Mouse (Mus musculus): Measurements from ENCODE around the gene Aff3. TPM values are rescaled to one million over a fixed set of nuclear protein-coding genes. Genes with fewer than 3 reads are reported as not detected.

Aff3 gene
- total RNA-seq, 2 experiments from 2014 or later, result 11.4 to 14.2 TPM

DNA sequence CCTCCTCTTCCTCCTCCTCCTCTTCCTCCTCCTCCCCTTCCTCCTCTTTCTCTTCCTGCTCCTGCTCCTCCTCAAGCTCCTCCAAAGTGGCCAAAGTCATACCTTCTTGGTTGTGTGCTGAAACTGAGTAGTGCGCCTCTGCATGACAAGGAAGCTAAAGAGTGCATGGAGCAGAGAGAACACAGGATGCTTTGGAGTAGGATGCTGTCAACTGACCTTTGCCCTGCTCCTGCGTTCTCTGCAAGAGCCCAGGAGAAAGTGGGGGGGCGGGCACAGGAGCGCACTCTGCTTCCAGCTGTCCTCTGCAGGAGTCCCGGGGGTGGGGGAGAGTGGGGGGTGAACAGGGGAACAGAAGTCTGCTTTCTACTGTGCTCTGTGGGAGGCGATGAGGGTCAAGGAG, 167.2 kb downstream of the Aff3 start:
- DNase-seq (ENCODE audit: low spot score in 2 of 2), result no peak

DNA sequence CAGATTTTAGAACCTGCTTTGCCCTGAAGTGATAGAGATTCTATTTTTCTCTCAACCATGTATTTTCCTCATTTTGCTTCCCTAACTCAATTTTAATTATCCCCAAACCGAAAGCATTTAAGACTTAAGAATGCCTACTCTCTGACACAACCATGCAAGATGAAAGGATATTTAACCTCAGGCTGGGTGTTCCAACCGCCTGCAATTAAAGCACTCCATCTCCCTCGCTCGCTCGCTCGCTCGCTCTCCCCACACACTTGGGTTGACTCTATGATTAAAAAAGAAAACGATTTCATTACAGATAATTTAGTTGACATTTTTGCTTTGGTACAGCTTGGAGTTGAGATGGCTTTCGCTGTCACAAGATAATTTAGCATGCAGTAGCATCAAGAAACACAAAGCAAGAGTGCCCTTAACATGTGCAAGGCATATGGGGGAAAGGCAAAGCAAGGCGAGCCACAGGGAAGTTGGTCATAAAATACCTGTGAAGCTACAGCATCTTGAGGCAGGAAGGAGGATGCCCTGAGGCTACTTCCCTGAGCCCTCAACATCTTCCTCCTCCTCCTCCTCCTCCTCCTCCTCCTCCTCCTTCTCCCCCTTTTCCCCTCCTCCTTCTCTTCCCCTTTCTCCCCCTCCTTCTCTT, 167.7 kb downstream of the Aff3 start:
- DNase-seq (ENCODE audit: low spot score in 2 of 2), result no peak

DNA sequence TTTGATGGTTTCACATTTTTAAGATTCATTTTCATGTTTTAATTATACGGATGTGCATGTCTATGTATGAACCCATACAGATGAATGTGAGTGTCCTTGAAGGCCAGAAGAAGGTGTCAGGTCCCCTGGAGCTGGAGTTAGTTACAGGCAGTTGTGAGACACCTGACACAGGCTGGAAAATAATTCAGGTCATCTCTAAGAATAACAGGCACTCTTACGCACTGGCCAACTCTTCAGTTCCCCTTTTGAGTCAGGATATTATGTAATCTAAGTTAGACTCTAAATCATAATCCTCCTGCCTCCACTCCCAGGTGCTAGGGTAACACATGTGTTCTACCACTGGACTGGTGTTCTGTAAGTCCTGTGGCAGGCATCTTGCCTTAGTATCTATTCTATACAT, 169.5 kb downstream of the Aff3 start:
- DNase-seq (ENCODE audit: low spot score in 2 of 2), result no peak

DNA sequence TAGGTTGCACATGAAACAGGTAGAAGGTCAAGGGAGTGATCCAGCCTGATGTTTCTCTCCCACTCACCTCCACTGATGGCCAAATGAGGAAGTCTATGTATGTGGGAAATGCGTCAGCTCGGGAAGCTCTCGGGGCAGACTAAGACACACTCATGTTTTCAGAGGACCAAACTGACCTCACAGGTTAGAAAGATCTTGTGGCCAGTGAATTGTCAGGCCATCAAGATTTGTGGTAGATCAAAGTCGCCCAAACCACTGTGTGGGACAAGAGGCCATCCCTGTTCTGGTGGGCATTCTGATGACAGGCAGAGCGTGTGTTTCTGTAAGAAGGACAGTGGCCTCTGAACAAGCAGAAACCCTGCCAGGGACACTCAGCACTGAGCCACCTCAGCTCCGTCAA, 175.0 kb downstream of the Aff3 start:
- DNase-seq (ENCODE audit: low spot score in 2 of 2), result no peak

DNA sequence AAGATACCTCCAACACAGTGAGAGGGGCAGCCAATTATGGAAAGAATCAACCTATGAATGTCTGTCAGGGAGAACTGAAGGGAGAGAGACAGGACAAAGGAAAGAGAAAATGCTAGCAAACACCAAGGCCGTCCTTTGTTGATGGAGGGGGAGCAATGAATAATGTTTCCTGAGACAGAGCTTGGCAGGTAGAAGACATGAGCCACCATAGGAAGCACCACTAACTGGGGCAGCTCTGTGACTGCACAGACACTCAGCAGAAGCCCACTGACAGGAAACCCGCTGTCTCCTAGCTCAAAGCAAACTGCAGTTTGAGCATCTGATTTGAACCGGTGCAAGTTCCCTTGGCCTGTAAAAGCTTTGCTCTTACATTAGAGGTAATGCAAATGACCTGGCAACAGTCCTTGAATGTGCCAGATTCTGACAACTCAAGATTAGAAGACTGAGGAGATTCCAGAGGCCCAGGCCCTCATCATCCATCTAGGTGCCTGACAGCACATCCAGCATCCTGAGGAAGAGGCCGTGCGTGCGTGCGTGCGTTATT, 176.0 kb downstream of the Aff3 start:
- DNase-seq (ENCODE audit: low spot score in 2 of 2), result no peak

DNA sequence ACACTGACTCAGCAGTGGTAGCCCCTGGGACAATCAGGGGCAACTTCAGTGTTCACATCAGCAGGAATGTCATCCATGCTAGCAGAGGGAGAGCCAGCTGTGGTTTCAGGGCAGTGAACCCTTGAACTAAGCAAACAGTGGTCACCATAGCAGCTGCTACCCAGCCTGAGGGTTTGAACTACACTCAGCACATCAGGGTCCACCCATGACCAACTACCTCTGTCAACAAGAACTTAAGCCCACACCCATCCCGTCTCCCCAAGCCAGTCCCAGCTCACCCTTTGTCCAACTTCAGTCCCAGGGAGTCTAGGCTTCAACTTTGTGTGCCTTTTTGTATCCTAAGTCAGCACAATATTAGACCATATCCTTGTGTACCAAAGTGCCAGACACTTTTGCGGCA, 176.9 kb downstream of the Aff3 start:
- no peak for DNase-seq (ENCODE audit: low spot score in 2 of 2)

DNA sequence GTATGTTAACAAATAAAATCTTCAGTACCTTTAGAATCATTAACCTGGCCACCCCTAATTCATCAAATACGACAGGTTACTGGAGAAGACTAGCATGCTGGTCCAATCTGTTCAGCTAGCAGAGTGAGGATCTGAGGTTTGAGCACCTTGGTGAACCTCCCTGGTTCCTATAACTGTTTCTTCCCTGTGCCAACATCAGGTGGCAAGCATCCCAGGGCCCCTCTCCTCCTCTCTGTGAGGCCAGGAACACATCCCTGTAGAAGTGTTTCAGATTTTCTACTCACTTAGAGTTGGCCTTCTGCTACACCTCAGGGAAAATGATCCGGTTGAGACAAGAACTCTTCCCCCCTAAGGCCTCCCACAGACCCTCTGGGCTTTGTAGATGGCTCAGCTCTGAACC, 181.6 kb downstream of the Aff3 start:
- DNase-seq (ENCODE audit: low spot score in 2 of 2), result no peak

DNA sequence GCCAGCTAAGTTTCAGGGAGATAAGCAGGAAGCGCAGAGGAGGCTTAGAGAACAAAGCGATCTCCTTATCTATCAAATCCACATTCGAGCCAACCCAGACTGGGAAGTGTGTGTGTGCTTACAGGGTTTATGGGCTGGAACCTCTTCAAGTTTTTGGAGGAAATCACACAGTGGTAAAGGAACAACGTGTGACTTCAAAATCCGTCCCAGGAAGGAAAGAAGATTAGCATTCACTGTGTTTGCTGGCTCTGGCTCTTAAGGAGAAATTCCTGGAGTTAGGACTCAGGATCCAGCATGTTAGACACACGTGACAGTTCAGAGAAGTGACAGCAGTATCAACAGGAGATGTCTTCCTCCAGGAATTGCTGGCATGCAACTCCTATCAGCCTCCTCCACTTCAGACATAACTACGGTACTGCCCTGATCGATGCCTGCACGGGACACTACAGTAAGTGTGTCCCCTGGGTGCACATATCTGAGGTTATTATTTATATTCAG, 186.5 kb downstream of the Aff3 start:
- DNase-seq (ENCODE audit: low spot score in 2 of 2), result no peak

DNA sequence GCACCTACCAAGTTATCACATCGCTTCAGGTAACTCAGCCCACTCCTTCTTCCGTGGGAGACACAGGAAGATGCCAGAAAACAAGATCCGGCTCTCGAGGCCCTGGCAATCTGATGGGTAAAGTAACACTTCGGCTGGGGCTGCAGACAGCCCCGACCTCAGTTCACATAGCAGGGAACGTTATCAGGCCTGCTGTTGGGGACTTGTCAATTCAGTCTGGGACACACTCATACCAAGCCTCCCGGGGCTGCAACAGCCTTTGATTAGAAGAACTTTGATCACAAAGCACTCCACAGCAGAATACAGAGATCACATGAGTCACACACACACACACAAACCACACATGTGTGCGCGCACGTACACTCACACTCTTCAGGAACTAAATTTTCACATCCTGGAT, 193.9 kb downstream of the Aff3 start:
- DNase-seq (ENCODE audit: low spot score in 2 of 2), result no peak

DNA sequence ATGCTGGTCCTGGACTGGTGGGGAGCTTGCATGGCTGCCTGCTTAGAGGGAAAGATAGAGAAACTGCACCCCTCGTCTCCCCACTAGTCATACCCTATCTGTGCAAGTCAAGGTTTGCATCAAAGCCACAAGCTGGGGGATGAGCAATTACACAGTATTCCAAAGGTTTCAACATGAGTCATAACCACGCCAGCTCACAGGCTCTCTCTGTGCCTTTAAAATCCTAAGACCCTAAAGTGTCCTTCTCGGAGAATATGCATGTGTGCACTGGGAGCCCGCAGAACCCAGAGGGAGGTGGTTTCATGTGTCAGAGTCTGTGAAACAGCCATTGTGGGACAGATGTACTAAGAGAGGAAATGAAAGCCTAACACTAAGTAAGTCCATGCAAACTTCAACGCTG, 194.6 kb downstream of the Aff3 start:
- DNase-seq (ENCODE audit: low spot score in 2 of 2), result no peak

DNA sequence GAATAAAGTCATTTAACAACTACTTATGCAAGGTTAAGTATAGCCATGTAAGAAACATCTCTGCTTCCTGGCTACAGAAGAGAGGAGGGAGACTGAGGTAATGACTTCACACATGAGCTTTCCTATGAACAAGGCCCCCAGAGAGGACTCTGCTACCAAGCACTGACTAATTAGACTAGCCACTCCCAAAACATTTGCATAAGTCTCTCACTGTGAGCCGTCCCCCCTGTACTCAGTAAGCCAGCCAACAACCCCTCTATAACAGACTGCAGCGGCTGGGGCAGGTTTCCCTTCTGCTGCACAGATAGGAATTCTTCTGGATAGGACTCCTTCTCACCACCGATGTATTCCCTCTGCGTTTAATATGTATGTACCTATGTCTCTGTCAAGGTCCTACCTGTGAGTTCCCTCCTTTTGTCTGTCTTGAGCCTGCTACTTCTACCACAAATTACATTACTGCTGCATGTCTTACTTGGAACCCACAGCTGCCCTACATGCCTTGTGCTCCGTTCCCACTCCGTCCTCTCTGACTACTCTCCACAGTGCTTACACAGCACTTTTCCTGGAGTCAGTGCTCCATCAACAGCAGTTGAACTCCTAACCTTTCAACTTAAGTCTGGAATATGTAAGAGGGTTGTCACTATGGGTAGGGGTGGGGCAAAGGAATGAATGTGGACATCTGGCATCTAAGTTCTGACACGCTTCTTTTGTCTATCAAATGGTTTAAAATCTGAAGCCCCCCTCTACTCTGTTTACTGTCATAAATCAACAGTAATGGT, 197.3 kb downstream of the Aff3 start:
- DNase-seq (ENCODE audit: low spot score in 2 of 2), result no peak

DNA sequence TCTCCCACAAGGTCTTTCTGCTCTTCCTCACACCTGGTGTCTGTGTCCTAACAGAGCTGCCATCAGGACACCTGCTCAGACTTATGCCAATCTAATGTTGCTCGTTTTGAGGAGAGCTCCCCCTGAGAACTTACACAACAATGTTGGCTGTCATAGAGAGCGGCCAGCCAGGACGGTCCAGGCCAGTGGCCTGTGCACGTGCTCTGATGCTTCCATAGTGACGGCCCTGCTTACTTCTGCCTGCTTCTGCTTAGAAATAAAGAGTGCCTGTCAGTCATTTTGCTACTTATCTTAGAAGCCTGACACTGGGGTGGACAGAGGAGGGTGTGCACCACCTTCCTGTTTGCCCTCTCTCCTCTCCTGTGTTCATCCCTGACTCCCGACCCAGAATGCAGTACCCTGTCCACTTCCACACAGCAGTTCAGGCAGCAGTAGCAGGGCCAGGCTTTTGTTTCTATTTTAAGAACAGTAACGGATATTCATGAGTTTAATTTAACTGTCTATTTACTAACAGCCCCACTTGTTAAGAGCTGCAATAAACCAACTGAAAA, 208.0 kb downstream of the Aff3 start:
- no peak for DNase-seq (ENCODE audit: low spot score in 2 of 2)

DNA sequence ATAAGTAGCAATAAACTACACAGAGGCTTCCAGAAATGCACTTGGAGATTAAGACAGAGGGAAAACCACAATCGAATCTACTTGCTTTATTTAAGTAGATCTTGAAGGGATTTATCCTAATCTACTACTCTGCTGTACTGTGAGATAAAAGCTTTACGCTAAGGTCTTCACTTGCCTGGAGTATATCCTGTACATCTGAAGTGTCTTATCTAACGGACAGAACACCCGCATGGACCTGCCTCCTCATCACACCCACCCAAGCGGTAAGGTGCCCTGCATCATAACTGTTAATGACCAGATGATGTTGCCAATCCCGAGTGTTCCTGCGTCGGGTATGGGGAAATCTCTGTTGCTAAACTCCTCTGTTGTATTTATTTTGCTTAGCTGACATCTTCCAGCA, 209.8 kb downstream of the Aff3 start:
- no peak for DNase-seq (ENCODE audit: low spot score in 2 of 2)

DNA sequence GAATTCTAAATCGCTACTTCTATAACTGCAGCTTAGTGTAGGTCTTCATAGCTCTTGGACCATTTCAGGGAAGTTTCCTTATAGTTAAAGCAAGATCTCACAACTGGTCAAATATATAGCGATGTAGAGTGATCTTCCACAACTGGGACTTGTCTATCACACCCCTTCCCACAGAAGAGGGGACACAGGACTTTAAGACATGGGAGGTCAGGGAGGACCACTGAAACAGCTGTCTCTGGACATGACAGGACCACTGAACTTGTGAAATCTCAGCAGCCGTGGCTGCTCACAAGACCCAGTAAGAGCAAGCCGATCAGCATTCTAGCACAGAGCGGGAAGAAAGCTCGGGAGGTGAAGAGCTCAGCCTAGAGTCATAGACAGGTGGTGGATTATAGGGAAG, 213.4 kb downstream of the Aff3 start:
- no peak for DNase-seq (ENCODE audit: low spot score in 2 of 2)

DNA sequence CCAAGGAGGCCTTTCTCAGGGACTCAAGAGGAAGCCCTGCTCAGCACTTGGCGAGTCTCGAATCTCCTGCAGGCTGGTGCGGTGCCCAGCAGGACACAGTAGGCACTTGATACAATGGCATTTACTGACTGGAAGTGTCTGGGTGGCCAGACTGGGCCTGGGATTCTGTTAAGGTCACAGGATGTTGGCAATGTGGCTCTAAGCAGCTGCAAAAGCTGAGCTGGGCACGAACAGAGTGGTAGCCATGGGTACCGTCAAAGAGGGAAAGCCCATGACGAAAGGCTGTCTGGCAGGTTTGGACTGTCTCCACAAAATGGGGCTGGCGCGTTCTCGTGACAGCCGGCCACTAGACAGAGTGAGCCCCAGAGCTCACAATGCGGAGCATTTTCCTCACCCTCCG, 214.1 kb downstream of the Aff3 start:
- peak; percentile 32 to 62 for DNase-seq (ENCODE audit: low spot score in 2 of 2)

DNA sequence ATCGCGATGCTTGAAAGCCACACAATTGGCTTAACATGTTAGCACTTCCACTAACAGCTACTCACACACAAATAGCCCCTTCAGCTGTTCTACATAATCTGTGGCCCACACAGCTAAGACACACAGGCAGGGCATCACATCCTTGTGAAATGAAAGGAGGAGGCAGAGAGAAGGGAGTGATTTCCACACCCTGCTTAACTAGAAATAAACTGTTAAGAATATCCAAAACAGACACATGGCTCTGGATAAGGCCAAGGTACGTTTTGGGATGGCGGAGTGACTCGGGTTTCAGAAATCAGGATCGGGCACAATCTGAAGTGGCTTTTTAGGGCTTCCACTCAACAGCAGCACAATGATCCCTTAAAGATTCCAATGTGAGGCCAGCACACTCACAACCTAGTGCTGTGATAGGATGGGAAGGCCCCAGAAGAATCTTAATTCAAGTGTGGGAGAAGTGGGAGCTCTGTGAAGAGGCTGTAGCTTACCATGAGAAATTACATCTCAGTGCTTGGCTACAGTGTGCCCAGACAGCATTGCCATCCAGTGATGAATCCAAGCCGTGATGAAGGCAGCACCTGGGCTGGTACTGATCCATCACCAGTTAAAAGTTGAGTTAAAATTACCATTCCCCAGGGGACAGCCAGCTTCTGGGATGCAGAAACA, 214.8 kb downstream of the Aff3 start:
- no peak for DNase-seq (ENCODE audit: low spot score in 2 of 2)

DNA sequence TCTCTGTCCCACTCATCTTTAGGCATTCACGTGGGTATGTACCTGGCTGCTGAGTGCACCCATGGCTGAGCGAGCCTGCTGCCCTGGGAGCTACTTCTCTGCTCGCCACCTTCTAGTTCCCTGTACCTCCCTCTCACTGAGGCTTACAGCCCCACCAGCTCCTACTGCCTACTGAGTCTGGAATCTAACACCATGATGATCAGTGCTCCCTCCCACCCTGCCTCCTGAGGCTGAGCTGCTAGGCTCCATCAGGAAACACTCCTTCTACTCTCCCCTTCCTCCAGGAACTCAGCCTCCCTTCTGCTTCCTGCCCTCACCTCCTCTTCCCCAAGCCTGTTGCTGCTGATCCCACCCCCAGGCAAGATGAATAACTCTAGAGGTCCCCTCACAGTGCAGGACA, 215.9 kb downstream of the Aff3 start:
- DNase-seq (ENCODE audit: low spot score in 2 of 2), result no peak

DNA sequence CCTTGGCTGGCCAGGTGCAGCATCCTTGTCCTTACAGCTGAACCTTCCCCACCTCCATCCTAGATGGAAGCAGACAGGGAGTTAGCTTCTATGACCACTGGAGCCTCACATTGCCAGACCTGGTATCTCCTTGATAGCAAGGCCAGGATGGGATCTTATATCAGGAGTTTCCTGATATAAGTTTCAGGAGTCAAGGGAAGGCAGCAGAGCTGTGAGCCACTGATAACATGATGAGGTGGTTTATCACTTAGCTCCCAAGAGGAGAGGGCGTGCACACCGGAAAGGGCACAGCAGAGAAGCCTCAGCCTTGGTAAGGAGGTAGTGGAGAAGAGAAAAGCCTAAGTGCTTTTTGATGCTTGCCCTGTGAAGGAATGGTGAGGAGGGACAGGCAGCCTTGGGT, 217.2 kb downstream of the Aff3 start:
- DNase-seq (ENCODE audit: low spot score in 2 of 2), result no peak

DNA sequence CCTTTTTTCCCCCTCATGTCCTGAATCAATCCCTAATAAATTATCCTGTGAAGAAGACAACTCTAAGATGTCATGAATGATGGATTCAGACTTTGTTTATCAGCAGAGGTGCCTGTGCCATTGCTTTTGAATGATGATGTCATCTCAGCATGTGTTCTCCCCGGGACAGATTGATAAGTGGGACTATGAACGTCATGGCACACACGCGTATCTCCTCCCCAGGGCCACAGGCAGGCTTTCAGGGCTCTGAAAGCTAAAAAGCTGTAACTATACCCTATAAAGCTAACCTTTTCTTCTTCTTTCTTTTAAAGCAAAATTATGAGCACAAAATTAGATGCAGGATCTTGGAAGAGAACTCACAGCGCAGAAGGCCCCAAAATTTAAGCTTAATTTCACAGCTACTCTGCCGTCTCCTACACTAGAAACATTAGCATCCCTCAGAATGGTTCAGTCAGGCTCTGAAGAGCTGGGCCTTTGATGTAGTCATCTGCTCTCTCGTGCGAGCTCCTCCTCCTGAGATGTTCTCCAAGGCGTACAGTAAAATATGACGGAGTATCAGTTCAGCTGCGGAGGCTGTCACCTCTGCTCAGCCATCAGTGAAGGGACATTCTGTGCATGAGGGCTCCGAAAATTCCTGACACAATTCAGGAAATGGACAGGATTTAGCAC, 218.5 kb downstream of the Aff3 start:
- no peak for DNase-seq (ENCODE audit: low spot score in 2 of 2)

DNA sequence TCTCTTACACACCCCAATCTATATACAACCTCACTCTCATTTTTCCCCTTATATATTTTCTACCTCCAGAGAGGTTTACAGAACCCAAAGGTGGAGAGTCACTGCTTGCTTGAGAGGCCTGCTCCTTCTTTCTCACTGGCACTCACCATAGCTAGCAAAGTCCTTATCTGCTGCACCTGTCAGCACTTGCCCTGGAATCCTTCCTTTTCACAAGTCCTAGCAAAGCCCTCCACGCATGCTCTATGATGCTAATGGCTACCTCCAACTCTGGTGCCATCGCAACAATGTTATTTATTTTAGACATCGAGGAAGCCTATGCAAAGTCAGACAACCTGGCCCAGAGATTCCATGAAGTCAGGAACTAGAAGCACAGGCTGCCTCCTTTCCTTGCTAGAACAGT, 221.9 kb downstream of the Aff3 start:
- no peak for DNase-seq (ENCODE audit: low spot score in 2 of 2)

DNA sequence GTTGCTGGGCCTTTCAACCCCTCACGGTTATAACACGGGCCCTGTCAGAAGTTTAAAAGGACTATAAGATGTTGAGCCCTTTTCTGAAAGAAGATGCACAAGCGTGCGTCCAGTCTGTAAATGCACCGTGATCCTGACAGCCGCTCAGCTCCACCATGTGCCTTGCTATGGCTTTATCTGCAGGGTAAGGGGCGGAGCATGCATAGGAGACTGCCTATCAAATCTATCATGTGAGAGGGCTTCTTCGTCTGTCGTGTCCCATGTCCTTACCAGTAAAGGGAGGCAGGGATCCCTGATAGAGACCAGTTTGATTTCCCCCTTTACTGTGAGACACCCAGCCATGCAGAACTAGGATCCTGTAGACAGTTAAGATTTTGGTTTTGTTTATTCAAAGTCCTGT, 222.3 kb downstream of the Aff3 start:
- DNase-seq (ENCODE audit: low spot score in 2 of 2), result no peak

All from gastrocnemius, postnatal 4 days (tissue).